Mouse (Mus musculus) induced T-regulatory cell, adult 2 months (primary cell): ENCODE data around the gene Sema4g.

Experiments
- DNase-seq: peaks from one replicate; pipeline ENCODE4 v3.0.0-alpha.2; 2012; ENCODE audit warnings: low read depth

Gene Sema4g

GRCm38 (mm10) chr19:44988831-44989566 lies at the start of gene Sema4g:
Sema4g (plus strand) TSS chr19:44989101.
- DNase-seq = peak; percentile 41

- no peak for DNase-seq
Observed at GRCm38 (mm10) chr19:44959633-44960032, 29.3 kb upstream of the Sema4g start.

GRCm38 (mm10) chr19:44965978-44966377 lies 22.9 kb upstream of the Sema4g start:
- DNase-seq = no peak

- no peak for DNase-seq
Observed at GRCm38 (mm10) chr19:44968329-44968728, 20.6 kb upstream of the Sema4g start.

- no peak for DNase-seq
Observed at GRCm38 (mm10) chr19:44976636-44977035, 12.3 kb upstream of the Sema4g start.

GRCm38 (mm10) chr19:44977148-44977547 lies 11.8 kb upstream of the Sema4g start:
- DNase-seq = no peak

- DNase-seq = no peak
Observed at GRCm38 (mm10) chr19:44980787-44981186, 8.1 kb upstream of the Sema4g start.

- DNase-seq = no peak
Observed at GRCm38 (mm10) chr19:44982477-44983115, 6.3 kb upstream of the Sema4g start.

GRCm38 (mm10) chr19:44983366-44983765 lies 5.5 kb upstream of the Sema4g start:
- DNase-seq = no peak

- DNase-seq = no peak
Observed at GRCm38 (mm10) chr19:44984420-44984819, 4.5 kb upstream of the Sema4g start.

GRCm38 (mm10) chr19:44985159-44985988 lies 3.5 kb upstream of the Sema4g start:
- no peak for DNase-seq

- no peak for DNase-seq
Observed at GRCm38 (mm10) chr19:44987004-44987403, 1.9 kb upstream of the Sema4g start.

GRCm38 (mm10) chr19:44987851-44988250 lies 1.1 kb upstream of the Sema4g start:
- no peak for DNase-seq

GRCm38 (mm10) chr19:44988321-44988720 lies 580 bp upstream of the Sema4g start:
- DNase-seq = no peak

- DNase-seq = no peak
Observed at GRCm38 (mm10) chr19:44989567-44990495, 930 bp downstream of the Sema4g start.

- no peak for DNase-seq
Observed at GRCm38 (mm10) chr19:44991031-44991430, 2.1 kb downstream of the Sema4g start.

- no peak for DNase-seq
Observed at GRCm38 (mm10) chr19:44992246-44992645, 3.3 kb downstream of the Sema4g start.

GRCm38 (mm10) chr19:44992712-44993111 lies 3.8 kb downstream of the Sema4g start:
- DNase-seq = no peak

GRCm38 (mm10) chr19:44997786-44998185 lies 8.9 kb downstream of the Sema4g start:
- DNase-seq = no peak

- no peak for DNase-seq
Observed at GRCm38 (mm10) chr19:44999647-45000046, 10.7 kb downstream of the Sema4g start.

GRCm38 (mm10) chr19:45002301-45002700 lies 13.4 kb downstream of the Sema4g start:
- DNase-seq = no peak
